1 mouse cellular context compared by ENCODE assay signal in the genomic region with DNA sequence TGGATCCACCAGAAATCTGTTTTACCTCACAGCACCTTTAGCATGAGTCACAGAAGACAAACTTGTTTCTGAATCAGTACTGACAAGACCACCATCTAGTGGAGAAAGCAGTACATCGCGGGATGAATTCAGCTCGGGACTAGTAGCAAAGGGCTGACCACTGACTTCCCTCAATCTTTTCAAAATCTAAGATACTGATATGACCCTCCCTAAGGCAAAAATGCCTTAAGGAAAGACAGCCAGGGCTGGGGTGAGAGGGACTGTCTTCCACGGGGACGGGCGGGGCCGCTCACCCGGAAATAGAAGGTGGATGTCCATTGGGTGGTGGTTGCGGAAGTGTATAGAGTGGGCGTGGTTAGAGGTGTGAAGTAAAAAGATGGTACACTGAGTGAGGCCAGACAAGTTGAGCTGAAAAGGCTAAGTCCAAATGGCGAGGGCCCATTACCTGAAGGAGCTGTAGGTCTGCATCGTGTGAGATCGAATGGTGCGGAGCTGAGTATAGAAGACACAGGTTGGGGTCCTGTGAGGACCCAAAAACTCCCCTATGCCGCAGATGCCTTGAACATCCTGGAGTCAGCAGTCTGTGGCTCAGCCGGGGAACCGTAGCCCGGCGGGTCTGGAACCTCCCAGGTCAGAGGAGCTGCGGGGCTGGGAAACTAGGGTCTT.
TF ChIP-seq lines count a peak whose summit lies in the region.

TSS of gene Zfp677 (plus strand) at position 358 of the 666 bp plus-strand sequence.

TF ChIP-seq in CH12.LX, 34 proteins besides CTCF, POLR2A, EP300 and RAD21 (continued from another document):
- TF ChIP-seq MAZ (IDR thresholded peaks at IDR 0.05; ENCODE audit: low read depth, low read length) (0 out of 2 replicates have a peak, but pooled peaks have one; percentile 10), SMC3 (IDR thresholded peaks at IDR 0.05; ENCODE audit: low read depth, low read length) (peak; percentile 46), NELFE (IDR thresholded peaks at IDR 0.05; ENCODE audit: low read depth, low read length) (0 out of 2 replicates have a peak, but pooled peaks have one; percentile 60), MAFK (IDR thresholded peaks at IDR 0.05; ENCODE audit: insufficient replicate concordance, low read length) (no peak), ELF1 (IDR thresholded peaks at IDR 0.05; ENCODE audit: low read depth, low read length) (peak; percentile 95), ZMIZ1 (IDR thresholded peaks at IDR 0.05; ENCODE audit: low read depth, low read length) (peak; percentile 48; the same call in 1 of the 2 replicates), JUN (IDR thresholded peaks at IDR 0.05; ENCODE audit: insufficient read depth, low read depth, low read length) (no peak)
